Mouse (Mus musculus): ENCODE data around the gene Tsc22d1. TPM values are rescaled to one million over a fixed set of nuclear protein-coding genes. Genes with fewer than 3 reads are reported as not detected.

Tsc22d1 gene
- total and polyA plus RNA-seq, 3 experiments: 0.25 to 1.3 (median 0.69) TPM

GRCm38 (mm10) chr14:76523344-76523743 is 108.6 kb downstream of the Tsc22d1 start:
- Histone ChIP-seq H3K27me3 (replicated peaks) (no peaks in the 10 kb centered on the region), H3K4me3 (replicated peaks in 1 of 3; ENCODE audit: low read depth in 2 of 3, low read length in 2 of 3, poor library complexity in 1 of 3) (no peak overlapping the region), H3K4me1 (ENCODE audit: control insufficient read depth in 1 of 2, insufficient read depth in 2 of 2) (peaks cover 7 to 8% of the 10 kb centered on the region in 2 experiments; a peak in 2 of 4 replicates), H3K9ac (ENCODE audit: insufficient read depth, low read depth) (no peak overlapping the region), H3K79me2 (replicated peaks; ENCODE audit: control insufficient read depth, extremely low read depth, insufficient read depth, poor library complexity, severe bottlenecking) (no peaks in the 10 kb centered on the region), H3K9me3 (replicated peaks; ENCODE audit: low read length) (no peaks in the 10 kb centered on the region), H3K36me3 (replicated peaks in 1 of 2; ENCODE audit: control insufficient read depth in 1 of 2, insufficient read depth in 1 of 2, low read length in 1 of 2) (no peaks in the 10 kb centered on the region), H3K4me2 (ENCODE audit: insufficient read depth, low read depth, poor library complexity, severe bottlenecking) (no peak overlapping the region), H3K27ac (ENCODE audit: insufficient read depth, low read depth) (no peak overlapping the region)
- no peak for DNase-seq (ENCODE audit: extremely low read depth)
- dilution Hi-C loops (cut with MboI; ENCODE audit: extremely low pct_ligation_motif_present, extremely low pct_unique_long_range_greater_than_20kb, low sequenced_read_pairs): no loop called here
- TF ChIP-seq KAT2A (IDR thresholded peaks at IDR 0.05; ENCODE audit: insufficient replicate concordance, low read length) (no peak), MEF2A (IDR thresholded peaks at IDR 0.05; ENCODE audit: borderline replicate concordance, low read depth, low read length) (no peak)
- in situ Hi-C loops (cut with MboI; ENCODE audit: low pct_ligation_motif_present, low pct_unique_long_range_greater_than_20kb, low sequenced_read_pairs): no loop called here

DNA sequence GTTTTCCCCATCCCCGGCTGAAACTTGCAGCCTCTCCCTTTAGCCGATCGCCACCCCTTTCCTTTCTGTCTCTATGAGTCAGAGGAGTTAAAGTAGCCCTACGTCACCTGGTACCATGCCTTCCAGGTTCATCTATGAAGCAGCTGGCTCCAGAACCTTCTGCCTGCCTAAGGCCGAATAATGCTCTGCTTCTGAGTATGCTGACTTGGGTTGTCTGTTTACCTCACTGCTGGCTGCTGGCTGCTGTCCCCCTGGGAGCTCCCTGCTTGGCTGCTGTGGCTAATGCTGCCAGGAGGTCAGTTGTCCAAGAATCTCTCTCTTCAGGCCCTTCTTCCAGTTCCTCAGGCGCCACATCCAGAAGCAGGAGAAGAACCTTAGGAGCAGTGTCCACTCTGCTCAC is 111.7 kb downstream of the Tsc22d1 start:
- H3K27ac ChIP-seq (ENCODE audit: insufficient read depth, low read depth): no peak overlapping the region

DNA sequence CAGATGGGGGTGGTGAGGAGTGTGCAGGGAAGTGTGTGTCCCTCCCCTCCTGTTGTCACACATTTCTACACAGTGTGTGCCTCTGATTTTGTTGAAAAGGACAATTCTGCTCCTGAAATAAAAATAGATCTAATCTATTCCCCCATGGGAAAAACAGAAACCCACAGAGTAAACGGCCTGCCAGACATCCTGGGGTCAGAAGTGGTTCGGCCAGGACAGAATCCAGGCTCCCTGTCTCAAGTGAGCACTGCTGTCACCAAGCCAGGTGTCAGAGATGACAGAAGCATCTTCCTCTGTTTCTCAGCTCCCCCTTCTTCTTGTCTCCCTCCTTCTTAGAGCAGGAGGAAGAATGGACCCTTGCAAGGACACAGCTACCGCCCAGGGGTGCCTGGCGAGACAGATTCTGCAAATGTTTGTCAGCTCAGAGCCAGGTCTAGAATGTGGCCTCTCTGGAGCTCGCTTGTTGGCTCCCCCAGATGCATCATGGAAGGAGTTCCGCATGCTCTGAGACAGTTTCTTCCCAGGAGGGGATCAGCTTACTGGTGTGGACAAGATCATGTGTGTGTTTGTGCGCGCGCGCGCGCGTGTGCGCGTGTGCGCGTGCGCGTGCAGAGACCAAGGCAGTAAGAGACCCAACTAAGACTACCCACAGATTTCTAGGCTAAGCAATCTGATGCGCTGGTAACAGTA is 112.4 kb downstream of the Tsc22d1 start:
- Histone ChIP-seq H3K4me3 (replicated peaks in 1 of 3; ENCODE audit: low read depth in 2 of 3, low read length in 2 of 3, poor library complexity in 1 of 3) (no peak overlapping the region), H3K4me1 (ENCODE audit: control insufficient read depth in 1 of 2, insufficient read depth in 2 of 2) (peaks cover 2 to 6% of the 10 kb centered on the region in 2 experiments; a peak in 2 of 4 replicates), H3K36me3 (replicated peaks in 1 of 2; ENCODE audit: control insufficient read depth in 1 of 2, insufficient read depth in 1 of 2, low read length in 1 of 2) (no peaks in the 10 kb centered on the region), H3K9ac (ENCODE audit: insufficient read depth, low read depth) (no peak overlapping the region), H3K27ac (ENCODE audit: insufficient read depth, low read depth) (no peak overlapping the region), H3K79me2 (replicated peaks; ENCODE audit: control insufficient read depth, extremely low read depth, insufficient read depth, poor library complexity, severe bottlenecking) (no peaks in the 10 kb centered on the region), H3K4me2 (ENCODE audit: insufficient read depth, low read depth, poor library complexity, severe bottlenecking) (no peak overlapping the region), H3K9me3 (replicated peaks; ENCODE audit: low read length) (no peaks in the 10 kb centered on the region), H3K27me3 (replicated peaks) (no peaks in the 10 kb centered on the region)
- DNase-seq (ENCODE audit: extremely low read depth): no peak
- TF ChIP-seq NELFE (IDR thresholded peaks at IDR 0.05; ENCODE audit: low read depth, low read length) (no peak), JUN (IDR thresholded peaks at IDR 0.05; ENCODE audit: insufficient read depth, low read depth, low read length) (no peak), GABPA (IDR thresholded peaks at IDR 0.05; ENCODE audit: insufficient replicate concordance, low read depth, low read length) (no peak), PAX5 (IDR thresholded peaks at IDR 0.05; ENCODE audit: low read length) (no peak), RAD21 (IDR thresholded peaks at IDR 0.05; ENCODE audit: low read depth, low read length) (no peak), ZC3H11A (IDR thresholded peaks at IDR 0.05; ENCODE audit: low read depth, low read length) (no peak), POLR2AphosphoS2 (IDR thresholded peaks at IDR 0.05; ENCODE audit: low read depth, low read length) (no peak), USF2 (conservative IDR thresholded peaks at IDR 0.05; ENCODE audit: low read depth, low read length) (no peak), IRF4 (IDR thresholded peaks at IDR 0.05; ENCODE audit: low read depth, low read length) (no peak)
- dilution Hi-C loops (cut with MboI; ENCODE audit: extremely low pct_ligation_motif_present, extremely low pct_unique_long_range_greater_than_20kb, low sequenced_read_pairs): no loop called here
- in situ Hi-C loops (cut with MboI; ENCODE audit: low pct_ligation_motif_present, low pct_unique_long_range_greater_than_20kb, low sequenced_read_pairs): no loop called here

More for the DNA sequence above, 111.7 kb downstream of the Tsc22d1 start:
- DNase-seq (ENCODE audit: extremely low read depth): no peak
- H3K36me3 ChIP-seq (replicated peaks in 1 of 2; ENCODE audit: control insufficient read depth in 1 of 2, insufficient read depth in 1 of 2, low read length in 1 of 2): no peaks in the 10 kb centered on the region
- no peaks in the 10 kb centered on the region for H3K79me2 ChIP-seq (replicated peaks; ENCODE audit: control insufficient read depth, extremely low read depth, insufficient read depth, poor library complexity, severe bottlenecking)
- H3K9ac ChIP-seq (ENCODE audit: insufficient read depth, low read depth): no peak overlapping the region
- H3K9me3 ChIP-seq (replicated peaks; ENCODE audit: low read length): no peaks in the 10 kb centered on the region
- H3K4me1 ChIP-seq (ENCODE audit: control insufficient read depth in 1 of 2, insufficient read depth in 2 of 2): peaks cover 2 to 6% of the 10 kb centered on the region in 2 experiments; a peak in 2 of 4 replicates
- dilution Hi-C loops (cut with MboI; ENCODE audit: extremely low pct_ligation_motif_present, extremely low pct_unique_long_range_greater_than_20kb, low sequenced_read_pairs): no loop called here
- no peak overlapping the region for H3K4me3 ChIP-seq (replicated peaks in 1 of 3; ENCODE audit: low read depth in 2 of 3, low read length in 2 of 3, poor library complexity in 1 of 3)
- TF ChIP-seq ZC3H11A (IDR thresholded peaks at IDR 0.05; ENCODE audit: low read depth, low read length): no peak
- no peak for TF ChIP-seq ZMIZ1 (IDR thresholded peaks at IDR 0.05; ENCODE audit: low read depth, low read length)
- no peak for TF ChIP-seq CHD2 (IDR thresholded peaks at IDR 0.05; ENCODE audit: low read length)
- no peak for TF ChIP-seq JUN (IDR thresholded peaks at IDR 0.05; ENCODE audit: insufficient read depth, low read depth, low read length)
- no peak for TF ChIP-seq PAX5 (IDR thresholded peaks at IDR 0.05; ENCODE audit: low read length)
- no peak for TF ChIP-seq SMC3 (IDR thresholded peaks at IDR 0.05; ENCODE audit: low read depth, low read length)
- TF ChIP-seq BHLHE40 (IDR thresholded peaks at IDR 0.05; ENCODE audit: low read depth, low read length): no peak
- no peak for TF ChIP-seq CTCF (conservative IDR thresholded peaks at IDR 0.05 in 1 of 2, IDR thresholded peaks at IDR 0.05 in 1 of 2; ENCODE audit: low read depth in 2 of 2, low read length in 2 of 2)
- no peak for TF ChIP-seq RCOR1 (conservative IDR thresholded peaks at IDR 0.05; ENCODE audit: low read depth, low read length)
- no peak for TF ChIP-seq SIN3A (IDR thresholded peaks at IDR 0.05; ENCODE audit: low read length)
- TF ChIP-seq KAT2A (IDR thresholded peaks at IDR 0.05; ENCODE audit: insufficient replicate concordance, low read length): no peak
- in situ Hi-C loops (cut with MboI; ENCODE audit: low pct_ligation_motif_present, low pct_unique_long_range_greater_than_20kb, low sequenced_read_pairs): no loop called here
- no peaks in the 10 kb centered on the region for H3K27me3 ChIP-seq (replicated peaks)
- H3K4me2 ChIP-seq (ENCODE audit: insufficient read depth, low read depth, poor library complexity, severe bottlenecking): no peak overlapping the region
